Mouse (Mus musculus): Measurements from ENCODE around the gene Thsd4. TPM values are rescaled to one million over a fixed set of nuclear protein-coding genes. Genes with fewer than 3 reads are reported as not detected.

The Thsd4 gene
- polyA plus RNA-seq, 1 experiment from 2014 or later = 24.5 TPM

DNA sequence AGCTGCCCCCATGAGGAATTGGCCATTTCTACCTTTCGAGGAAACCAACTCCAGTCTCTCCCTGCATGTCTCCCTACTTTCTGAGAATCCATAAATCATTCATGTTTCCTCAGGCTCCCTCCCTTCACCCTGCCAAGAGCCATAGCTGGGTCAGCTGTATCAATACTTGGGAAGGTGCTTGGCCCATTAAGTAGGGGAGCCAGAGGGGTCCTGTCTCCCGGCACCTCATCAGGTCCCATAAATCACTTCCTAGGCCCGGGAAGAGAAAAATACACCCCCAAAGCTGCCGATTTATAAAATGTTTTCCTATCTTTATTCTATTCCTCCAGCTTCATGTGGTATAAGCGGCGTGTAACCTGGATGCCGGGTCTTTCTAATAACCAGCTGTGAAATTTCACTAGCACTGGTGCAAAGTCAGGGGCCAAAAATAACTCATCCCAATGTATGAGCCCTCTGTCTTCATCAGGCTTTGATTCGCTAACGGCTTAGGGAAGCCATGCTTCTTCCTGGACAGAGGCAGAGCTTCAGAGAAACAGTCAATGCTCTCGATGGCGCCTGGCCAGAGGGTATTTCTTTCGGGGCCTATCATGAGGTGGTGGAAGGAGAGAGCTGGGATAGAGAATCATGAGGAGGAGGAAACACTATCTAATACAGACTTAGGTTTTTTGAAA is 323.2 kb downstream of the Thsd4 start:
- 34% methylated on average over 12 of the region's 12 CpGs for WGBS
- Histone ChIP-seq H3K4me3 (ENCODE audit: low read length) (no peak overlapping the region), H3K27me3 (ENCODE audit: insufficient read depth, low read length) (no peaks in the 10 kb centered on the region), H3K4me1 (ENCODE audit: insufficient read depth, low read length) (peaks cover 4% of the 10 kb centered on the region), H3K9me3 (ENCODE audit: low read length) (peaks cover 5% of the 10 kb centered on the region; the same call in 1 of the 2 replicates), H3K36me3 (ENCODE audit: insufficient read depth, low read length) (no peaks in the 10 kb centered on the region), H3K27ac (ENCODE audit: low read length) (no peak overlapping the region), H3K4me2 (replicated peaks; ENCODE audit: low read depth, low read length) (no peak overlapping the region), H3K9ac (replicated peaks; ENCODE audit: low read length) (no peak overlapping the region)
- no peak for ATAC-seq (ENCODE audit: low FRiP score, low TSS enrichment)

DNA sequence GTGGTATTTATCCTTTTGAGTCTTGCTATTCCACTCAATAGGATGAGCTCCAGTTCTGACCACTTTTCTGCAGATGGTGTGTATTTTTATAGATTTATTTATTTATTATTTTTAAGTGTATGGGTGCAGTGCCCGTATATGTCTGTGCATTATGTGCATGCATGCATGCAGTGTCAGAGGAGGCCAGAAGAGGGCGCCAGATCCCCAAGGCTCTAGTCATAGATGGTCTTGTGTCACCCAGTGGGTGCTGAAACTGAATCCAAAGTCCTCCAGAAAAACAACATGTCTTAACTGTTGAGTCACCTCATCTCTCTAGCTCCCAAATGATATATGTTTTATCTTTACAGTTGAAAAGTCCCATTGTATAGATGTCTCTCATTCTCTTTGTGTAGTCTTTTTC is 326.3 kb downstream of the Thsd4 start:
- Histone ChIP-seq H3K9me3 (ENCODE audit: low read length) (peaks cover 5% of the 10 kb centered on the region; the same call in 1 of the 2 replicates), H3K4me1 (ENCODE audit: insufficient read depth, low read length) (peaks cover 4% of the 10 kb centered on the region), H3K4me3 (ENCODE audit: low read length) (no peak overlapping the region), H3K4me2 (replicated peaks; ENCODE audit: low read depth, low read length) (no peak overlapping the region), H3K27ac (ENCODE audit: low read length) (no peak overlapping the region), H3K36me3 (ENCODE audit: insufficient read depth, low read length) (no peaks in the 10 kb centered on the region), H3K9ac (replicated peaks; ENCODE audit: low read length) (no peak overlapping the region), H3K27me3 (ENCODE audit: insufficient read depth, low read length) (no peaks in the 10 kb centered on the region)
- ATAC-seq (ENCODE audit: low FRiP score, low TSS enrichment) = no peak
- 95% methylated on average over 2 of the region's 2 CpGs for WGBS

DNA sequence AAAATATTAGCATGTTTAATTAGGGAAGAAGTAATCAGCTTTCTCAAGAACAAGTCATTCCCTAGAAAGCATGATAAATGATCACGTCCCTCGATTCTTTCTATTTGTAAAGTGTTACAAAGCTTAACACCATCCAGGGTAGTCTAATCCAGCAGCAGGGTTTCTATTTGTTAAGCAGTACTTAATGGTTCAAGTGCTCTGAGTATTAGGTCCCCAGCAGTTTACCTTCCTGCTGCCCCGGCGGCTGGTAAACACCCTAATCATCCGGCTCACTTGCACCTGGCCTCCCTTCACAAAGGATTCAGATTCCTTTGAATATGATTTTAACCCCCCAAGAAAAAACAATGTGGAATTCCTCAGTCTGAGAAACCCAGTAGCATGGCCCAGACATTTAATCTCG is 326.9 kb downstream of the Thsd4 start:
- 62% methylated on average over 6 of the region's 6 CpGs for WGBS
- ATAC-seq (ENCODE audit: low FRiP score, low TSS enrichment) = no peak
- Histone ChIP-seq H3K36me3 (ENCODE audit: insufficient read depth, low read length) (no peaks in the 10 kb centered on the region), H3K4me3 (ENCODE audit: low read length) (no peak overlapping the region), H3K27ac (ENCODE audit: low read length) (no peak overlapping the region), H3K4me1 (ENCODE audit: insufficient read depth, low read length) (peaks cover 4% of the 10 kb centered on the region), H3K9ac (replicated peaks; ENCODE audit: low read length) (no peak overlapping the region), H3K27me3 (ENCODE audit: insufficient read depth, low read length) (no peaks in the 10 kb centered on the region), H3K4me2 (replicated peaks; ENCODE audit: low read depth, low read length) (no peak overlapping the region), H3K9me3 (ENCODE audit: low read length) (peaks cover 5% of the 10 kb centered on the region; the same call in 1 of the 2 replicates)

DNA sequence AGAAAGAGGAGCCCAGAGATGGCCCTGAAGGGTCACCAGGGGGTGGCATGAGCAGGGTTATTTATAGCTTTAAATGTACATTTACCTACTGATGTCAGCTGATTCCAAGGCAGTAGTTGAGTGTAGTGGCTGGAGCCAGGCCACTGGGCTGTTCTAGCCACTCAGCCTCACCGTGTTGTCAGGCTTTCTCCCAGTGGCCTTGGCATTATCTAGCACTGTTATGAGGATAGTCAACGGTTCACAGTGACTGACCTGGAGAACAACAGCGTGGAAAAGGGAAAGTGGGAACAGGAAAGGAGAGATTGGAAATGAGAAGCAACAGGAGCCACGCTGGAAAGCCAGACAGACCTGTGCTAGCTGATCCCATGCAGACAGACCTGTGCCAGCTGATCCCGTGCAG is 329.5 kb downstream of the Thsd4 start:
- no peak overlapping the region for H3K4me2 ChIP-seq (replicated peaks; ENCODE audit: low read depth, low read length)
- H3K27ac ChIP-seq (ENCODE audit: low read length) = no peak overlapping the region
- 0 out of 2 replicates have a peak, but pooled peaks cover 5% of the 10 kb centered on the region for H3K4me1 ChIP-seq (ENCODE audit: insufficient read depth, low read length)
- no peak for ATAC-seq (ENCODE audit: low FRiP score, low TSS enrichment)
- no peak overlapping the region for H3K4me3 ChIP-seq (ENCODE audit: low read length)
- WGBS = 84% methylated on average over 5 of the region's 5 CpGs
- no peaks in the 10 kb centered on the region for H3K27me3 ChIP-seq (ENCODE audit: insufficient read depth, low read length)
- H3K36me3 ChIP-seq (ENCODE audit: insufficient read depth, low read length) = no peaks in the 10 kb centered on the region
- H3K9me3 ChIP-seq (ENCODE audit: low read length) = peaks cover 5% of the 10 kb centered on the region; the same call in 1 of the 2 replicates
- no peak overlapping the region for H3K9ac ChIP-seq (replicated peaks; ENCODE audit: low read length)

DNA sequence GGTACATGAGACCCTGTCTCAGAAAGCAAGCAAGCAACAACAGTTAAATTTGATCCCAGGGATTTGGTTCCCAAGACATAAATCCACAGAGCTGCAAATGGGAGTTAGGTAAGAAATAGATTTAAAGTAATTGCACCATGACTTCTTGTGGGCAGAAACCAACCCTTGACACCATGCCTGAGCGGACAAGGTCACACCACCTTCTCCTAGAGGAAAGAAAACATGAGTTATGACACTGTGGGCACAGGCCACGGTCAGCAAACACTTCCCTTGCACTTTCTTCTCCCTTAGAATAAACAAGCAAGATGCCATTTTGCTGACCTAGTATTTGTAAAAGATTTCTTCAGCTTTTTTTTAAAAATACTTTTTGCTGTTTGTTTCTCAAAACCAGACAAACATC is 334.4 kb downstream of the Thsd4 start:
- Histone ChIP-seq H3K9me3 (ENCODE audit: low read length) (no peaks in the 10 kb centered on the region), H3K4me2 (replicated peaks; ENCODE audit: low read depth, low read length) (no peak overlapping the region), H3K36me3 (ENCODE audit: insufficient read depth, low read length) (no peaks in the 10 kb centered on the region), H3K4me3 (ENCODE audit: low read length) (no peak overlapping the region), H3K9ac (replicated peaks; ENCODE audit: low read length) (no peak overlapping the region), H3K4me1 (ENCODE audit: insufficient read depth, low read length) (0 out of 2 replicates have a peak, but pooled peaks cover 5% of the 10 kb centered on the region), H3K27ac (ENCODE audit: low read length) (peak overlapping the region; percentile 49; the same call in 1 of the 2 replicates), H3K27me3 (ENCODE audit: insufficient read depth, low read length) (no peaks in the 10 kb centered on the region)
- ATAC-seq (ENCODE audit: low FRiP score, low TSS enrichment) = peak; percentile 71
- 21% methylated on average over 2 of the region's 2 CpGs for WGBS

DNA sequence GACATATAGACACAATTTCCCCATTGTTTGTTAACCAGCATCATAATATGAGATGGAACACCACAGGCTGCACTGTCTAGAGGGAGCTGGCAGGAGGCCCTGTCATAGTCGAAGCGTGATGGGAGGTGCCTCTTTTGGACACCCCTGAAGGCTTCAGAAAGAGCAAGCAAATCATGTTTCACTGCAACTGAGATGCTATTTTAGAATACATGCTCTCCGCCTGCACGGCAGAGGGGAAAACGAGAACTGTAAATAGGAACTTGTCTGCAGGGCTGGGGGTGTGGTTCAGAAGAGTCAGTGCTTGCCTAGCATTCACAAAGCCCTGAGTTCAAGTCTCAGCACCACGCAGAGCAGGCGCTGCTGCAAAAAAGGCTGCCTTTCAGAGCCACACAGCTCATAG is 334.9 kb downstream of the Thsd4 start:
- 0 out of 2 replicates have a peak, but pooled peaks have one; percentile 39 for ATAC-seq (ENCODE audit: low FRiP score, low TSS enrichment)
- H3K4me3 ChIP-seq (ENCODE audit: low read length) = no peak overlapping the region
- peak overlapping the region; percentile 49; the same call in 1 of the 2 replicates for H3K27ac ChIP-seq (ENCODE audit: low read length)
- H3K4me1 ChIP-seq (ENCODE audit: insufficient read depth, low read length) = 0 out of 2 replicates have a peak, but pooled peaks cover 5% of the 10 kb centered on the region
- no peak overlapping the region for H3K4me2 ChIP-seq (replicated peaks; ENCODE audit: low read depth, low read length)
- no peaks in the 10 kb centered on the region for H3K27me3 ChIP-seq (ENCODE audit: insufficient read depth, low read length)
- WGBS = 36% methylated on average over 7 of the region's 7 CpGs
- H3K9me3 ChIP-seq (ENCODE audit: low read length) = no peaks in the 10 kb centered on the region
- H3K36me3 ChIP-seq (ENCODE audit: insufficient read depth, low read length) = no peaks in the 10 kb centered on the region
- no peak overlapping the region for H3K9ac ChIP-seq (replicated peaks; ENCODE audit: low read length)

DNA sequence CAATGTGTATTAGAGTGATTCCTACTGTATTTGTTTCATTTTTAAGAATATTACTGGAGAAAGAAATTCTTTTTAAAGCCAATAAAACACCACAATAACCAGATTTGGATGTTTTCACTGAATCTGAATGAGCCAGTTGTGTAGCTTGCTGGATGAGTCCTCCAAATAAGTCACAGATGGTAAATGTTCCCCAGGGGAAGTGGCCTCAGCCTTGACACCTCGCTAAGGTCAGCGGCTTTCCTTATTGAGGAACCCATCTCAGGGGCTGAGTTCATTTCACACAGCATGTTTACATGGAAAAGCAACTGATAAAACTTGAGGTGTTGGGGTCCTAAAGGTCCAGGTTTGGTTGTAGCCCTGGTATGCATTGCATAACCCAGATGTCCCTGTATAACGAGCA is 337.8 kb downstream of the Thsd4 start:
- WGBS = 53% methylated on average over 3 of the region's 3 CpGs
- no peak overlapping the region for H3K27ac ChIP-seq (ENCODE audit: low read length)
- H3K4me2 ChIP-seq (replicated peaks; ENCODE audit: low read depth, low read length) = no peak overlapping the region
- H3K9me3 ChIP-seq (ENCODE audit: low read length) = no peaks in the 10 kb centered on the region
- no peak overlapping the region for H3K4me3 ChIP-seq (ENCODE audit: low read length)
- peaks cover 5% of the 10 kb centered on the region; the same call in 1 of the 2 replicates for H3K4me1 ChIP-seq (ENCODE audit: insufficient read depth, low read length)
- no peak overlapping the region for H3K9ac ChIP-seq (replicated peaks; ENCODE audit: low read length)
- ATAC-seq (ENCODE audit: low FRiP score, low TSS enrichment) = no peak
- H3K36me3 ChIP-seq (ENCODE audit: insufficient read depth, low read length) = no peaks in the 10 kb centered on the region
- H3K27me3 ChIP-seq (ENCODE audit: insufficient read depth, low read length) = no peaks in the 10 kb centered on the region

DNA sequence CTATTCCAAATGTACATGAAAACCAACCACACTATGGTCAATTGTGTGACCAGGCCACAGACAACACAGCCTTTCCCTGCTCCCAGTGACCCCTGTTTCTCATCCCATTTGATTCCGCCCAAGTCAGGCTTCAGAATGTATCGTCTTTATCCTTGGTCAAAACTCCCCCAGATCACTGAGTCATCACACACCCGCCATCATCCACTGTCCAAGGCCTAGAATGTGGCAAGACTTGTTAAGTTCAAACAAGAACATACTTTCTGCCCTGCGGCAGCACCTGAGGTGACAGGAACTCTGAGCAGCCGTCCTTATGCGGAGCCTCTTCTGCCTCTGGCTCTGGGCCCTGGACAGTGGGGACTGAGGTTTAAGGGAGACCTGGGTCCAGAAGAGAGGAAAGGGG is 339.5 kb downstream of the Thsd4 start:
- Histone ChIP-seq H3K4me2 (replicated peaks; ENCODE audit: low read depth, low read length) (no peak overlapping the region), H3K9me3 (ENCODE audit: low read length) (no peaks in the 10 kb centered on the region), H3K36me3 (ENCODE audit: insufficient read depth, low read length) (no peaks in the 10 kb centered on the region), H3K4me3 (ENCODE audit: low read length) (no peak overlapping the region), H3K27me3 (ENCODE audit: insufficient read depth, low read length) (no peaks in the 10 kb centered on the region), H3K27ac (ENCODE audit: low read length) (no peak overlapping the region), H3K4me1 (ENCODE audit: insufficient read depth, low read length) (no peaks in the 10 kb centered on the region; the same call in 1 of the 2 replicates), H3K9ac (replicated peaks; ENCODE audit: low read length) (no peak overlapping the region)
- no peak for ATAC-seq (ENCODE audit: low FRiP score, low TSS enrichment)
- WGBS = 87% methylated on average over 6 of the region's 6 CpGs

DNA sequence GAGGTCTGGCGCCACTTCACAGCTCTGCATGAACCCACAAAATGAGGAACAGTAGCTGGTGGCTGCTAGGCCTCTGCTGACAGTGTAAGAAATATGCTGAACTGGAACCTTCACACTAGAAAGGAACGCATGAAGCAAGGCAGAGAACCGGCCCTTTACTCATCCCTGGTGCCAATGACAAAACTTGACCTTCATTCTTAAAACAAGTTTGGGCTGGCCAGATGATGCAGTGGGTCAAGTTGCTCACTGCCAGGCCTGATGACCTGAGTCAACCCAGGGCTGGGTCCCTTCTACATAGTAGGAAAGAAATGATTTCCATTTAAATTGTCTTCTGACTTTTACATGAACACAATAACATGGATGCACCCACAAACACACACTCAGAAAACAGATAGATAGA is 340.9 kb downstream of the Thsd4 start:
- Histone ChIP-seq H3K4me1 (ENCODE audit: insufficient read depth, low read length) (no peaks in the 10 kb centered on the region; the same call in 1 of the 2 replicates), H3K9ac (replicated peaks; ENCODE audit: low read length) (no peak overlapping the region), H3K27ac (ENCODE audit: low read length) (no peak overlapping the region), H3K4me3 (ENCODE audit: low read length) (no peak overlapping the region), H3K4me2 (replicated peaks; ENCODE audit: low read depth, low read length) (no peak overlapping the region), H3K27me3 (ENCODE audit: insufficient read depth, low read length) (no peaks in the 10 kb centered on the region), H3K36me3 (ENCODE audit: insufficient read depth, low read length) (no peaks in the 10 kb centered on the region), H3K9me3 (ENCODE audit: low read length) (no peaks in the 10 kb centered on the region)
- ATAC-seq (ENCODE audit: low FRiP score, low TSS enrichment) = no peak
- 81% methylated on average over 3 of the region's 3 CpGs for WGBS

DNA sequence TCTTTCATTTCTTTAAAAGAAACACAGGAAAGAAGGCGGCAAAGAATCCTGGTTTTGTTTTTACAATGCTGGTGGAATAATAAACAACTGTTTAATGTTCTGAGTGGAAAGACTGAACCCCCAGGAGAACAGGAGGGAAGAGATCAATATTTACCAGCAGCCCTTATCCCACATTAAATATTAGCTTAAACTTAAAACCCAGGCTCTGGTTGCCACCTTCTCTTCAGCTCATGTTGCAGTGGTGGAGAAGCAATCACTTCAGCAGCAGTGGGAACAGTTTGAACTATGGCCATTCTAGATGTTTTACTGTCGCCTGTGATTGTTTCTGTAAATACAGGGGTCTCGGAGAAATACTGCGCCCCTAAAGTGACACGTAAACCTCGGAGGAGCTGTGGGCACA is 341.7 kb downstream of the Thsd4 start:
- no peaks in the 10 kb centered on the region for H3K9me3 ChIP-seq (ENCODE audit: low read length)
- H3K4me1 ChIP-seq (ENCODE audit: insufficient read depth, low read length) = no peaks in the 10 kb centered on the region; the same call in 1 of the 2 replicates
- no peaks in the 10 kb centered on the region for H3K27me3 ChIP-seq (ENCODE audit: insufficient read depth, low read length)
- no peak for ATAC-seq (ENCODE audit: low FRiP score, low TSS enrichment)
- no peak overlapping the region for H3K4me3 ChIP-seq (ENCODE audit: low read length)
- H3K36me3 ChIP-seq (ENCODE audit: insufficient read depth, low read length) = no peaks in the 10 kb centered on the region
- no peak overlapping the region for H3K27ac ChIP-seq (ENCODE audit: low read length)
- no peak overlapping the region for H3K4me2 ChIP-seq (replicated peaks; ENCODE audit: low read depth, low read length)
- WGBS = 31% methylated on average over 6 of the region's 6 CpGs
- no peak overlapping the region for H3K9ac ChIP-seq (replicated peaks; ENCODE audit: low read length)

Data from kidney, embryonic 16.5 days (tissue).